Mouse (Mus musculus) embryo, embryonic 11 days (tissue): ENCODE measurements around the gene Arhgef1.
"Not testable (repeated sequence)": the region's sequence is repeated elsewhere in the genome, so short reads cannot be mapped to it uniquely, and the experiment has no call there.

Experiments
- DNase-seq: peaks from one replicate; pipeline ENCODE4 v3.0.0-alpha.2; 2015

Gene Arhgef1

DNA sequence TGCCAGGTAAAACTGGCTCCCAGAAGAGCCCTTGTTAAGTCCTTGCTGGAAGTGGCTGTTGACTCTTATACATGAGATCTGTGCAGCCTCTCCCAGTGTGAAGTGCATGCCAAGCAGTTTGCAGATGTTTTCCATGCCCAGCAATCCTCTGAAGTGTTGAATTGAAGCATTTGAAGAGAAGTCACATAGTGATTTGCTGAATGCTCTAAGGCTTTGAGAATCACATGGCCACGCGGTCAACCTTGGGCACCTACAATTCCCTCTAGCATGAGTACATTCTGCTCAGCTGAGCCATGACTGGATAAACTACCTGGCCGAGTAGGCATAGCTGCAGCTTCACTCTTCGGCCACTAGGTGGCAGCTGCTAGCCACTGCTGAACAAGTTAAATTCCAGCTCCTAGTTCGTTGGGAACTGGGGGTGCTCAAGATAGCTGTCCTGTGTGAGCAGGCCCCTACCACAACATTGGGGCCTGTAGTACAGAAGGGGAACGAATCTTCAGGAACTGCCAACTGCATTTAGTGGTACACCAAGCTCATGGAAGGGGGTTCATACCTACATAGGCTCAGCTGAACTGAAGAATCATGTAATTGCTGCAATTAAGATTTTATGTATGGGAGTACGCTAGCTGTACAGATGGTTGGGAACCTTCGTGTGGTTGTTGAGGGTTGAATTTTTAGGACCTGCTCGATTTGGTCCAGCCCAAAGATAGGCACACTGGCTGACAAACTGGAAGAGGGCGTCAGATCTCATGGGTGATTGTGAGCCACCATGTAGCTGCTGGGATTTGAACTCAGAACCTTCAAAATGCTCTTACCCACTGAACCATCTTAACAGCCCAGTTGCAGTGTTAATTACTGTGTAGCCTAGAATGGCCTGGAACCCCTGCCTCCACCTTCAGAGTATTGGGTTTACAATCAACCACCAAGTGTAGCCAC is 12.2 kb upstream of the Arhgef1 start:
- peak; percentile 89 for DNase-seq

DNA sequence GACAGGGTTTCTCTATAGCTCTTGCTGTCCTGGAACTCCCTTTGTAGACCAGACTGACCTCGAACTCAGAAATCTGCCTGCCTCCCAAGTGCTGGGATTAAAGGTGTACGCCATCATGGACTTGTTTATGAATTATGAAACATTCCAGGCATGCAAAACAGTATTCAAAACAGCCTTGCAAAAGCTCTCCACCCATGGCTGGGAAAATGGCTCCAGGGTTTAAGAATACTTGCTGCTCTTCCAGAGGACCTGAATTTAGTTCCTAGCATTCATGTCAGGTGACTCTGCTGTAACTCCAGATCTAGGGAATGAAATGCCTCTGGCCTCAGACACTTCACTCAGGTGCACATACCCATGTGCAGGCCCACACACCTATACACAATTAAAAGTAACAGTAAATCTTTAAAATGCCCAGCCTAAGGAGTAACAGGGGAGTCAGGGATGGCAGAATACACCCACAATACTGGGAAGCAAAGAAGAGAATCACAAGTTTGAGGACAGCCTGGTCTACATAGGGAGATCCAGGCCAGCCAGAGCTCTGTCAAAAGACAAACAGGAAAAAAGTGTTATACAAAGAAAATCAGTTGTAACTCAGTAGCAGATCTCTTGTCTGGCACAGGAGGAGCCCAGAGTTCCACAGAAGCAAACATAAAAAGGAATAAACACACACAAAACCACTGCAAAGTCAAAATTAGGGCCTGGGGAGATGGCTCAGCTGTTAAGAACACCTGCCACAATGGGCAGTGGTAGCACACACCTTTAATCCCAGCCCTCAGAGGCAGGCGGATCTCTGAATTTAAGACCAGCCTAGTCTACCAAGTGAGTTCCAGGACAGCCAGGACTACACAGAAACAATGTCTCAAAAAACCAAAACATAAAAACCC is 11.2 kb upstream of the Arhgef1 start:
- DNase-seq = no peak

DNA sequence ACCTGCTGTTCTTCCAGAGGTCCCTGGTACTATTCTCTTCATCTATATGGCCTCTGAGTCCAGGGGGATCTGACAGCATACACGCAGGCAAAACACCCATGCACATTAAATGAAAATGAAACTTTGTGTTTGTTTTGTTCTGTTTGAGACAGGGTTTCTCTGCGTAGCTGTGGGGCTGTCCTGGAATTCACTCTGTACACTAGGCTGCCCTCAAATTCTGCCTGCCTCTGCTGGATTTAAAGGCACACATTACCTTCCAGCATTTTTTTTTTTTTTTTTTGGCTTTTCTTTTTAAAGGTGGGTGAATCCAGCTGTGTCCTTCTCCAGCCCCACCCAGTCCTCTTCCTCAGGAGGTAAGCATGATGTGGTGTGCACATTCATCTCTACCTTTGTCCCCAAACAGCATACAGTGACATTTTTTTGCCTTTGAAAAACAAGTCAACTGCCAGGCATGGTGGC is 10.6 kb upstream of the Arhgef1 start:
- no peak for DNase-seq

DNA sequence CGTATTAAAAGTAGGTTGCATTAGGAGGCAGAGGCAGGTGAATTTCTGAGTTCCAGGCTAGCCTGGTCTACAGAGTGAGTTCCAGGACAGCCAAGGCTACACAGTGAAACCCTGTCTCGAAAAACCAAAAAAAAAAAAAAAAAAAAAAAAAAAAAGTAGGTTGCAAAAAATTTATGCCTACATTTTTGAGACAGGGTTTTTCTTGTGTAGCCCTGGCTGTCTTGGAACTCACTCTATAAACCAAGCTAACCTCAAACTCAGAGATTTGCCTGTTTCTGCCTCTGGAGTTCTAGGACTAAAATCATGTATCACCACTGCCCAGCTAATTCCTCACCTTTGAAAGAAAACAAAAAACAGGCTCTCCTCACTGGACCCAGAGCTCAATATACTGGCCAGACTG is 7.0 kb upstream of the Arhgef1 start:
- not testable (repeated sequence) for DNase-seq

DNA sequence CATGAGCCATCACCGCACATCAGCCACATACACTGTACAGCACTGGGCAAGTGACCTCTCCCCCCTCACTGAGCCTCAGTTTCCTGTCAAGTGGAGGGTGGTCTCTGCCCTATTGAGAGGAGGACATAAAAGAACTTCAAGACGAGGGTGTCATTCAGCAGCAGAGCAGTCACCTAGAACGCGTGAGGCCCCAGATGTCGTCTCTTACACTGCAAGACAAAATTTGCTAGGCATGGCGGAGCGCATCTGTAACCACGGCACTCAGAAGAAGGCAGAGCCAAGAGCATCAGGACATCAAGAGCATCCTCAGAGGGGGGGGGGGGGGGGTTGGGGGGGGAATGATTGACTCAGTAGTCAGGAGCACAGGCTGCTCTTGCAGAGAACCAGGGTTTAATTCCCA is 6.4 kb upstream of the Arhgef1 start:
- no peak for DNase-seq

DNA sequence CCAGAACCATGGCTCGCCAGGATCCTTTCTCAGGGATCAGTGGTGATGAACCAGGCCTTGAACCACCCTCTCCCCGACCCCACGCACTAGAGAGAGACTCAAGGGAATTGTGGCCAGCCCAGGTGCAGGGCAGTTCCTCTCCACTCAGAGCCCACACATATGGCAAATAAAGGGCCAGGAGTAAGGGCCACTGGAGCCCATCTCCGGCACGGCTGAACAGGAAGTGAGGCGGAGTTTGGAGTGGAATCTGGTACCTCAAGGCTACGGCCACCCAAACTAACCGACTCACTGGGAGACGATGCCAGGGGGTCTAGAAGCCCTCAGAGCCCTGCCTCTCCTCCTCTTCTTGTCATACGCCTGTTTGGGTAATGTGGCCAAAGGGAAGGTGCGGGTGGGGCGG is 5.5 kb upstream of the Arhgef1 start, which contains the start of gene Cd79a:
Gene Cd79a (plus strand): TSS at position 158 of the 400 bp plus-strand sequence.
- DNase-seq = no peak

DNA sequence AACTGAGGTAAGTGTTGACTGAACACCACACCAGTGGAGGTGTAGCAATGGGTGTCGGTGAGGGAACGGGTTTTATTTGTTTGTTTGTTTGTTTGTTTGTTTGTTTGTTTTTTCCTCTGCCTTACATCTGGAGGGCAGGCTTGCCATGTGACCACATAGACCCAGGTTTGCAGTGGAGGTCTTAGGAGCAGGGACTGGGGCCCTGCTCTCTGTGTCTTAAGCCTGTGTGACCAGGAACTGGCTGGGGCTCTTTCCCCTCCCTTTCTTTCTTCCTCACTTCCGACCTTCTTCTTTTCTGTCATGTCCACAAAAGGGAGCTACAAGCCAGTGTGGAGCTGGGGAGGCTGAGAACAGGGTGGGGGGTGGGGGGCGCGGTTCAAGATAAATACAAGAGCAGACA is 4.8 kb upstream of the Arhgef1 start:
- DNase-seq = no peak

DNA sequence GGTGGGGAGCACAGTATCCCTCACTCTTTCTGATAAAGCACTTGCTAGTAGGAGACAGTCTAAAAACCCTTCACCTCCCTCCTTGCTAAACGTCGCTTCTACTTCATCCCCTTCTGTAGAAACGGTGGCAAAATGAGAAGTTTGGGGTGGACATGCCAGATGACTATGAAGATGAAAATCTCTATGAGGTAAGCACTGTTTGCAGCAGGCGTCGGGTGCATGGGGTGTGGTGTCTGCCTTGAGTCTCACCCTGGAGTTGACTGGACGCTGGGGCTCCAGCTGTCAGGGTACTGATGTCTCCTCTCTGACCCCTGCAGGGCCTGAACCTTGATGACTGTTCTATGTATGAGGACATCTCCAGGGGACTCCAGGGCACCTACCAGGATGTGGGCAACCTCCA is 1.6 kb upstream of the Arhgef1 start:
- no peak for DNase-seq

DNA sequence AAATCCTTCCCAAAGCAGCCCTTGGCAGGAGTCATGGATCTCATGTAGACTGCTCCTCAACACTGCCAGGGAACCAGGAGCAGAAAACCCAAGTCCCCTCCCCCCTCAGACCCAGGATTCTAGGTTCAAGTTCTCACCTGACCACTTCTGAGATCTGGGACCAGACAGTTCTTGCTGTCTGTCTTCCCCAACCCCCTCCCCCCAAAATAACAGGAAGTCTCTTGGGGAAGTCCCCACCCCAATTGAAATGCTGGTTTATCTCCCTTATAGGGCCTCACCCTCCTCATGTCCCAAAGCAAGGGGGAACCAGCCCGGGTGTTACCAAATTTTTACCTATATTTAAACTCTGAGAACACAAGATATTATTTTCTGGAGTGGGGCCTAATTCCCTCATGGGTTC is 870 bp upstream of the Arhgef1 start:
- DNase-seq = no peak

DNA sequence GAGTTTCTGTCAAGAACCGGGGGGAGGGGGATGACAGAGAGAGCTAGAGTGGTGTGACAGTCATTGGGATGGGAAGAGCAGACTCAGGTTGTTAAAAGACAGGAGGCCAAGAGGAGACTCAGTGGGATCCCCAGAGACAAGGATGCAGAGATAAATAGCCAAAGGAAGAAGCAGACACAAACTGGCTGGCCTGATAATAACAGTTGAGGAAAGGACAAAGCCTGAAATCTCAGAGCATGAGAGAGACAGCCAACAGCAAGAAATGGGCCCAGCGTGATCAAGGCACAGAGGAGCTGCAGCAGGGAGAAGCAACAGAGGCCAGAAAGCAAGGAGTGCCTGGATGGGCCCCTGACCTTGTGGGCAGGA is 465 bp upstream of the Arhgef1 start:
- DNase-seq = no peak

DNA sequence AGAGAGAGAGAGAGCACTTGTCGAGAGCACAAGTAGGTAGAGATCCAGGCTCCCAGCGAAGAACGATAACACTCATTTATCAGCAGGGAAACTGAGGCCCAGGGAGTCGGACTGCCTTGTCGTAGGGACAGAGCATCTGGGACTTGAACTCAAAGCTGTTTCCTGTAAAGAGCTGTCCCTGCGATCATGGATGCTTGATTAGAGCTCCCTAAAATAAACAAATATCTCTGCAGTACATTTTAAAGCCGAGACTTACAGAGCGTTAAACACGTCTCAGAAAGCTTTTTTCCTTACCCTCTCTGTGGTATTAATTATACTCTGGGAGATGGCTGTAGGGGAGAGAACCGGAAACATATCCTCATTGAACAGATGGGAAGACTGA is 723 bp downstream of the Arhgef1 start:
- no peak for DNase-seq

DNA sequence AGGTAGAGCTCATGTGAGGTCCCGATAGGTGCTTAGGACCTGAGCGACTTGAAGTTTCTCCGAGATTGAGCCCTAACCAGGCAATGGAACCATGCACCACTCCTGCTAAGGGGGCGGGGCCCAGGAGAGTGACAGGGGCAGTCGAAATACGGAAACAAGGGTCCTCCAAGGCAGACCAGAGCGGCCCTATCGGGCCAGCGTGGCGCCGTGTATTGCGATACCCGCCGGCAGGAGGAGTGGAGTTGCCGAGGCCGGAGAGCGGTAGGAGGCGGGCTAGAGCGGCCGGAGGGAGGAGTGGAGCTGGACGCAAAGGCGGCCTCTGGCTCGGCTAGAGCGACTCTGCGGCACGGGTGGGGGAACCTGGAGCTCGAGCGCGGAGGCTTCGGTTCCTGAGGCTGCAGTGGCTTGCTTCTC is 1.4 kb downstream of the Arhgef1 start:
- DNase-seq = peak; percentile 99

DNA sequence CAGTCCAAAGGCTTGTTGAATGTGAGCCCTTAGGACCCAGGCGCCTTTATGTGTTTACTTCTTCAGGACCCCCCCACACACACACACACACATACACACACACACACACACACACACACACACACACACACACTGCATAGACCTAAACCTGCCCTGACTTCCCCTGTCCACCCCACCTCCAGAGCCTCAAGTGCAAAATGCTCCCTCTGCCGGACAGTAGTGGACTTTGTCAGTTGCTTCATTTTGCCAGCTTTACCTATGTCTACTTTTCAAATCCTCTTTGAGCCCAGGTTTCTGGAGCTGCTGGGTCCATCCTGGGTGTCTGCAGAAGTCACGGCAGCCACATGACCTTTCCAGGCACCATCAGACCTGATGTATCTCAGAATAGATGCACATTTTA is 2.2 kb downstream of the Arhgef1 start:
- DNase-seq = peak; percentile 85

DNA sequence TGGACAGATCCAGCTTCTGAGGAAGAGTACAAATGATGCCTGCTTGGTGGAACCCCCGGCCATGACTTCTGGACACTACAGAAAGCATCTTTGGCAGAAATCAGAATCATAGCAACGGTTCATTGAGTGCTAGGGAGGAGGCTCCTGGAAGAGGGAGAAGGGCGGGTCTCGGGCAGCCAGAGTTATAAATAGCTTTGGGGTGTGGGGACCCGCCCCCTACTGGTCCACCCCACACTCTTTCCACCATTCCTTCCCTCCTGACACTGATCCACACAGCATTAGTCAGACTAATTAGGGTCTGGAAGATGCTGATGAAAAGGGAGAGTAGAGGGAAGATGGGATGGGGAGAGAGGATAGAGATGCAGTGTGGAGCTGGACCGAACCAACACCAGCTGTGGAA is 3.8 kb downstream of the Arhgef1 start:
- no peak for DNase-seq

DNA sequence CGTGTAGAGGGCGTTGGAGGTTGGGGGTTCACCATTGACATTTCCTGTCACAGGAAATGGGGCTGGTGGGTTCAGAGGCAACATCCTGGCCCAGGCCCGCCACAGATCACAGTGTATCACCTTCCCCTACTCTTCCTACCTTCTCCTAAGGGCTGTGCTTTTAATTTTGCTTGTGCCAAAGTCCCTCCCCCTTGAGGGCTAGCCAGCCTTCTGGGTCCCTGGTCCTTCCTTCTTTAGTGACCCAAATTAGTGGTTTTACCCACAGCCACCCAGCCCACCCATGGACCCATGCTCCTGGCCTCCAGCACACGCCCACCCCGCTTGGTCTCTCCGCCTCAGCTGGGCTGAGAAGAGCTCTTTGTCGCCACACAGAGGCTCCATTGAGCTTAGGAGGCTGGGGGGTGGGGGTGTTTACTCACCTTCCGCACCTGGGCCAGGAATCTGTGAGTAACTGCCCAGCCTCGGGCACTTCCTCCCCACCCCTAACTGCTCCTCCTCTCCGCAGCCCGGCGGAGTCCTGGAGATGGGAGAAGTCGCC is 4.6 kb downstream of the Arhgef1 start:
- peak; percentile 50 for DNase-seq

DNA sequence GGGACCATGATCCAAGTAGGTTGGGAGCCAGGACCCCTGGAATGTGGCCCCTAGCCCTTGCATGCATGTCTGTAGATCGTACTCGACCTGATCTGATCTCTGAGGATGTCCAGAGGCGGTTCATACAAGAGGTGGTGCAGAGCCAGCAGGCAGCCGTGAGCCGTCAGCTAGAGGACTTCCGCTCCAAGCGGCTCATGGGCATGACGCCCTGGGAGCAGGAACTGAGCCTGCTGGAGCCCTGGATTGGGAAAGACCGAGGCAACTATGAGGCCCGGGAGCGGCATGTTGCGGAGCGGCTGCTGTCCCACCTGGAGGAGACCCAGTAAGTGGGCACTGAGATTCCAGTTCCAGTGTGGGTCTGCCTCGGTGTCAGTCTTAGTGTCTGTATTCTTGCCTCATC is 9.8 kb downstream of the Arhgef1 start:
- no peak for DNase-seq

DNA sequence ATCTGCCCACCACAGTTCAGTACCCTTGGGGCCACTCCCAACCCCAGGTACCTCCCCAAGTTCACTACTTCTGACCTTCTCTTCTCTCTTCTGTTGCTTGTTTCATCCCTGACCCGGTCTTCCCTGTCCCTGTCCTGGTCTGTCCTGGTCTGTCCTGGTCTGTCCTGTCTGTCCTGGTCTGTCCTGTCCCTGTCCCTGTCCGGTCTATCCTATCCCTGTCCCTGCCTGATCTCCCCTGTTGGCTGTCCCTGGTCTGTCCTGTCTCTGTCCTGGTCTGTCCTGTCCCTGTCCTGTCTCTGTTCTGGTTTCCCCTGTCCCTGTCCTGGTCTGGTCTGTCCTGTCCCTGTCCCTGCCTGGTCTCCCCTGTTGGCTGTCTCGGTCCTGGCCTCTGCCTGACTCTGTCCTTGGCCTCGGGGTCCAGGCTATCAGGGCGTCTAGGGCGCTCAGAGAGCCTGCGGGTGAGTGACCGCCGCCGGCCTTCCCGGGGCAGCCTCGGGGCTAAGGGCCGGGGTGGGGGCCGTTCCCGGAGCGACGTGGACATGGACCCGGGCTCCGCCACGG is 16.1 kb downstream of the Arhgef1 start:
- DNase-seq = no peak

DNA sequence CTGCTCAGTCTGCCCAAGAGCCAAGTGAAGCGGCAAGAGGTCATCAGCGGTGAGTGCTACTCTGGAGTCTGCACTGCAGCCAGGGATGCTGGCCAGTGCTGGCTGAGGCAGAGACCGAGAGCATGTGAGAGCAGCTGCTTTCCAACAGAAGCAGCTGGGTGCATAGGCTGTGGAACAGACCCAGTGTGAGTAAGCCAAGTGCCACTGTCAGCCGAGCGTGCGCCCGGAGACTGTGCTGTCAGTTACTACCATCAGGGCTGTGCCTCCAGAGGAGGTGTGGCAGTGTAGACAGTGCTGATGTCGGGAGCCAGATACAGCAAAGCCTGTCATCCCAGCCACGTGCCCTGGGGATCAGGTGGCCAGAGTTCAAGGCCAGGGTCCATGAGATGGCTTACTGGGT is 17.0 kb downstream of the Arhgef1 start:
- DNase-seq = no peak

DNA sequence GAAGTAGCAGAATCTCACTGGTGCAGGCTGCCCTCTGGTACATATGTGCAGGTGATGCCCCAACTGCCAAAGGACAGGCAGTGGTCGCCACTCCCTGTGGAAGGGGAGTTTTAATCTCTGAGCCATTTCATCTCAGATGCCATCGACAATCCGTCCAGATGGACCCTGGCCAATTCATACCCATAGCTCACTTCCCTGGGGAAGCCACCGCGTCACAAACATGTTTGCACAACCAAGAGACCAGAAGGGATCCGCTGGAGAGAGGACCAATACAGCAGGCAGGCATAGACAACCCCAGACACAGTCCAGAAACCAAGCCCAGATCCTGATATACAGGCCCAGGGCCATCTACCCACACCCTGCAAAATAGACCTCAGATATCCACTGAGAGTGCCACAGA is 27.8 kb downstream of the Arhgef1 start:
- DNase-seq = no peak

DNA sequence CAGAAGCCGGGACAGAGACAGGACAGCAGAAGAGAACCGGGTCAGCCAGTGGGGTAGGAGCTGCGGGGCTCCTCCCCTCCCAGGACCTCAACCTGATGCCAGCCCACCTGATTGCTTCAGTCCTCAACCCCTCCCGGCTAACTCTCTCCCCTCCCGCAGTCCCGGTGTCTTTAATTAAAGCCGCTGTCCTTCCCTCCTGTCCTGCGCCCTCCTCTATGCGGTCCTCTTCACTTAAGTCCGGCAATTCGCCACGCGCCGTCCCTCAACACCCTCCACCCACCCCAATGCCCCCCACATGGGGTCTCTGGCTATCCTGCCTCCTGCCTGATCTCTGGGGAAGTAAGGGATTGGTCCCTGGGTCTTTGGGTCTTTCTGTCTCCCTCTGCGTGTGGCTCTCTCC is 28.9 kb downstream of the Arhgef1 start:
- DNase-seq = no peak

DNA sequence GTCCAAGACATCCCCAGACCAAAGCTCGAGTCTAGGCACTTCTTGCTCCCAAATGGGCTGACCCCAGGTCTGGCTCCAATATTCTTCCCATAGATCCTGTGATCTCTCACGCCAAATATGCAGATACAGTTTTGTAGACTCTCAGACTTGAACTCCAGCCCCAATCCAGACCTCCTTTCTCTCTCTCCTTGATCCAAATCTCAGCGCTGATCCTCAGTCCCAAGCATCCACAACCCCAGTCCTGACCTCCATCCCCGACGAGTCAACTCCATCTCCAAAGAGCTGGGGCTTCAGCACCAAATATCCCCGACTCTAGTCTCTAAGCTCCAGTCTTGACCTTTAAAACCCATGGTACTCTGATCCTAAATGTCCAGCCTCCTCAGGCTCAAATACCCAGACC is 40.9 kb downstream of the Arhgef1 start:
- DNase-seq = no peak

DNA sequence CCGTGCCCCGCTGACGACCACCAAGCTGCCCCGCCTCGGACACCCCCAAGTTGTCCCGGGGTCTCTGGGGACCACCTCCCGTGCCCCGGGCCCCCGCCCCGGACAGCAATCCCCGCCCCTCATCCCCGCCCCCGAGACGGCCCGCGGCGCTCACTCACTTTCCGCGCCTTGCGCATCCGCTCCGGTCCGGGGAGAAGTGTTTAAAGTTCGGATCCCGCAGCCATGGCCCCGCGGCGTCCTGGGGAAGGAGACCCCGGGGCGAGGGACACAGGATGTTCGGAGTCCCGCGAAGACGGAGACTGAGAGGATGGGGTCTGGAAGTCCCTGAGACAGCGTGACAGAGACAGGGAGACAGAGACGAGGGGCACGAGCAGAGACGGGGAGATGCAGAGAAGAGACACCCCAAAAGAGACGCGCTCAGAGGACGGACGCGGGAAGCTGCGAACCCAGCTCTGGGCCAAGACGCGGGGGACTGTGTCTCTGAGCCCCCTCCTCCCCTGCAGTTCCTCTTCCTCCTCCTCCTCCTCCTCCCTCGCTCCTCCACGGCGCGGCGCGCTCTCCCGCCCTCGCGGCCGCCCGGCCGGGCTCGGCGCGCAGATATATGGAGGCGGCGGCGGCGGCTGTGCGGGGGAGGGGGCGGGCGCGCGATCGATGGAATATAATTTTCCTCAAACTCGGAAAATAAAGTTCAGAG is 41.7 kb downstream of the Arhgef1 start, which contains the start of gene Gm4881:
Gene Gm4881 (minus strand): TSS at position 238 of the 694 bp plus-strand sequence.
- DNase-seq = no peak
